Mouse (Mus musculus) skeletal muscle tissue, adult 2 months (tissue): ENCODE measurements around the gene Nobox.

ENCODE experiments used
- DNase-seq: peaks from one replicate; pipeline ENCODE4 v3.0.0-alpha.2; 2012; ENCODE audit warnings: low read depth, low spot score

Gene Nobox

GRCm38 (mm10) chr6:43274123-43274522, 35.2 kb downstream of the Nobox start:
- no peak for DNase-seq

- no peak for DNase-seq
These were observed 36.8 kb downstream of the Nobox start for GRCm38 (mm10) chr6:43272597-43272996.

GRCm38 (mm10) chr6:43266356-43266755, 43.0 kb downstream of the Nobox start:
- no peak for DNase-seq

- DNase-seq = no peak
These were observed 43.9 kb downstream of the Nobox start, which contains the start of gene Arhgef5 for GRCm38 (mm10) chr6:43265363-43266041. TSS of gene Arhgef5 (plus strand) at chr6:43265582.

GRCm38 (mm10) chr6:43260756-43261155, 48.6 kb downstream of the Nobox start:
- no peak for DNase-seq

- DNase-seq = no peak
These were observed 55.0 kb downstream of the Nobox start for GRCm38 (mm10) chr6:43254193-43254926.
